Mouse (Mus musculus): ENCODE results near the gene Kif28.
A peak's percentile ranks its signal among the peaks of the same experiment; 100 is the strongest.
"Not testable (repeated sequence)": the region's sequence is repeated elsewhere in the genome, so short reads cannot be mapped to it uniquely, and the experiment has no call there.

The Kif28 gene

GRCm38 (mm10) chr1:179704150-179704549 is 40.9 kb downstream of the Kif28 start:
- no peak for DNase-seq (ENCODE audit: low spot score in 2 of 2)

- DNase-seq (ENCODE audit: low spot score in 2 of 2): no peak
Observed at GRCm38 (mm10) chr1:179689479-179689878, 55.6 kb downstream of the Kif28 start.

GRCm38 (mm10) chr1:179688914-179689313 is 56.2 kb downstream of the Kif28 start:
- DNase-seq (ENCODE audit: low spot score in 2 of 2): no peak

DNA sequence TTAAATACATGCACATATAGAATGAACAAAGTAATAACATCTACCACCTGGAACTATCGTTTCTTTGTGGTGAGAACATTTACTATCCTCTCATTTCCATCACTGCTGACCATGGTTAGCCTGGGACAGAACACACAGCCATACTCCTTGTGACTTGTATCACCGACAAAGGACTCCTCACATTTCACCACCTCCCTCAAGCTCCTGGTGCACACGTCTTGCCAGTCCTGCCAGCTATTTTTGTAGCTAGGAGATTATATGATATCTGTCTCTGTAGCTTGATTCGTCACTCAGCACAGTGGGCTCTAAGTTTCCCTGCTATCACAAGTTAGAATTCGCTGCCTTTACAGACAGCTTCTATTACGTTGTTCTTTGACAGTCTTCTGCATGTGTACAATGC is 56.7 kb downstream of the Kif28 start:
- no peak for DNase-seq (ENCODE audit: low spot score in 2 of 2)

GRCm38 (mm10) chr1:179687966-179688365 is 57.1 kb downstream of the Kif28 start:
- DNase-seq (ENCODE audit: low spot score in 2 of 2): no peak

DNA sequence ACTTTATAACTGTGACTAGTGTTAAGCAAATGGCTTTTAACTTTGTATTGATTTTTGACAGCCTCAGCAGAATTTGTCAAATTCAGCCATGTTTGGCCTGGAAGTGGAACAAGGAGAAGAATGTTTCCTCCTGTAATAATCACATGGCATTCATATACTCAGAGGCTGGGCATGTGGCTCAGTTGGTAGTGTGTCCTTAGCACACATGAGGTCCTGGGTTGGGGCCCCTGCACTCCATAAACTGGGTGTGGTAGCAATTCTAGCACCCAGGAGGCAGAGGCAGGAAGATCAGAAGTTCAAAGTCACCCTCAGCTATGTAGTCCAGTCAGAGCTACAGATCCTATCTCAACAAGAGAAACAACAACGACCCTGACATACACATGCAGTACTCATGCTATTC is 57.8 kb downstream of the Kif28 start:
- DNase-seq (ENCODE audit: low spot score in 2 of 2): no peak

GRCm38 (mm10) chr1:179686781-179687180 is 58.3 kb downstream of the Kif28 start:
- DNase-seq (ENCODE audit: low spot score in 2 of 2): no peak

- DNase-seq (ENCODE audit: low spot score in 2 of 2): no peak
Observed at GRCm38 (mm10) chr1:179686348-179686747, 58.7 kb downstream of the Kif28 start.

GRCm38 (mm10) chr1:179682753-179683152 is 62.3 kb downstream of the Kif28 start:
- DNase-seq (ENCODE audit: low spot score in 2 of 2): not testable (repeated sequence)

GRCm38 (mm10) chr1:179679326-179679725 is 65.7 kb downstream of the Kif28 start:
- DNase-seq (ENCODE audit: low spot score in 2 of 2): no peak

DNA sequence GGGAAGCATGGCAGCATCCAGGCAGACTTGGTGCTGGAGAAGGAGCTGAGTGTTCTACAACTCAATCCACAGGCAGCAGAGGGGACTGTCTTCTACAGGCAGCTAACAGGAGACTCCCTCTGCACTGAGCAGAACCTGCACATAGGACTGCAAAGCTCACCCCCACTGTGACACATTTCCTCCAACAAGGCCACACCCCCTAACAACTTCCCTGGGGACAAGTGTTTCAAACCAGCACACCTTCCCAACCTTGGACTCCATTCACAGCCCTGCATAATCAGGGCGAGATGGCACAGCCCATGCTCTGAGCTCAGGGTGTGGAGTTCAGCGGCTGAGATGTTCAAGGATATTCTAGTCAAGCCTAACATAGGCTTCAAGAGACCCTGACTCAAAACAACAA is 68.0 kb downstream of the Kif28 start:
- DNase-seq (ENCODE audit: low spot score in 2 of 2): no peak

GRCm38 (mm10) chr1:179674355-179674754 is 70.7 kb downstream of the Kif28 start:
- no peak for DNase-seq (ENCODE audit: low spot score in 2 of 2)

- DNase-seq (ENCODE audit: low spot score in 2 of 2): no peak
Observed at GRCm38 (mm10) chr1:179668836-179669537, 76.1 kb downstream of the Kif28 start.

- DNase-seq (ENCODE audit: low spot score in 2 of 2): peak; percentile 63 to 69
Observed at GRCm38 (mm10) chr1:179668013-179668805, 76.9 kb downstream of the Kif28 start, which contains the start of gene Sccpdh. TSS of gene Sccpdh (plus strand) at chr1:179668210.

DNA sequence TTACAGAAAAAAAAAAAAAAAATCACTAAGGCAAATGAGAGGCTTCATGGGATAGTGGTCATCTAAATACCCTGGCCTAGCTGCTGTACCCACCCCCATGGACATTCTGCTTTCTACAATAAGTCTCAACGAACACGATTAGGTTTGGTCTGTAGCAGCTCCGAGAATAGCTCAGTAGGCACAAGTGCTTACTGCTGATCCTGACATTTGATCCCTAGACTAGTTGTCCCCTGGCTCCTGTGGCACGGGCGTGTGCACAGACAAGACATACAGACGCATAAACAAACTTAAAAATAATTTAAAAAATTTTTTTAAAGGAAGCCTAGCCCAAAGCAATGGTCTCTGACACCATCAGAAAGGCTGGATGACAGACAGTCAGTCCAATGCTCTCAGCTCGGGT is 77.6 kb downstream of the Kif28 start:
- no peak for DNase-seq (ENCODE audit: low spot score in 2 of 2)

DNA sequence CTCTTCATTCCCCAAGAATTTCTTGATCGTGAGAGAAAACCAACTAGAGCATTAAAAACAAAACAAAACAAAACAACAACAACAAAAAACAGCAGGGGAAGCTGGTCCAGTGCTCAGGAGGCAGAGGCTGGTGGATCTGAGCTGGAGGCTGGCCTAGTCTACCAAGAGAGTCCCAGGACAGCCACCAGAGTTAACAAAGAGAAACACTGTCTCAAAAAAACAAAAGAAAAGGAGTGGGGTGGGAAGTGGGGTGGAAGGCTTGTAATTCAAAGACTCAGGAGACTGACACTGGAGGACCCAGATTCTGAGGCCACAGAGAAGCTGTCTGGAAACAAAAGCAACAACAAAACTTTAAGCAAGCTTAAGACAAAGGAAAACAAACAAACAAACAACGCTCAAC is 78.1 kb downstream of the Kif28 start:
- DNase-seq (ENCODE audit: low spot score in 2 of 2): no peak

GRCm38 (mm10) chr1:179664309-179664930 is 80.7 kb downstream of the Kif28 start:
- DNase-seq (ENCODE audit: low spot score in 2 of 2): no peak

GRCm38 (mm10) chr1:179663065-179663464 is 82.0 kb downstream of the Kif28 start:
- no peak for DNase-seq (ENCODE audit: low spot score in 2 of 2)

DNA sequence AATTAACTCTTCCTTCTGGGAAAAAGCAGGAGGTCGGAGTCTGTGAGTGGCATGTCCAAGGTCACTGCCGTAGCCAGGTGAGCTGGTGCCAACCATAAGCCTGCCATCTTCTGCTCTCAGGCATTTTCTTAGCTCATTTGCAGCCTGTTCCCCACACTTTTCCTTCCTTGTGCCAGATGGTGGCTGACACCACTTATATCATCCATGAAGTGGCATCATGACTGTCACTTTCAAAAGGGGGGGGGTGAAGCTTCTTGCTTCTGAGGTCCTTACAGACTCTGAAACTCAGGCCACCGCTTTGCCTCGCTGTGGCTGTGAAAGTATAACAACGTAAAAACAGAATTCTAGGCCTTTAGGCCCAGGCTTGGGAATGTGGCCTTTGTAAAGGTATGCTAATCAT is 93.8 kb downstream of the Kif28 start:
- no peak for DNase-seq (ENCODE audit: low spot score in 2 of 2)

DNA sequence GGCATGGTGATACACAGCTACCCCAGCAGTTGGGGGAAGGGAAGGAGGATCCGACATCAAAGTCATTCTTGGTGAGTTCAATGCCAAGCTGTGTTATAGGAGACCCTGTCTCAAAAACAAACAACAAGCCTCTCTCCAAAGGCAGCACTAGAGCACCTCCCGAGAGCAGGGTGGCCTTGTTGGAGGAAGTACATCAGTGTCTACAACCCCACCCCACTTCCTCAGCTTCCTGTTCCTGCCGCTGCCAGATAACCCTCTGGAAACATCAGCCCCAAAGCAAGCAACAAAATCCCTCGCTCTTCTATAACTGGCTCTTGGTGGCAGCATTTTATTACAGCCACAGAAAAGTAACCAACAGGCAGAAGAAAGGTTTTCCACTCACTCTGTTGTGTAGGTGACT is 94.8 kb downstream of the Kif28 start:
- no peak for DNase-seq (ENCODE audit: low spot score in 2 of 2)

DNA sequence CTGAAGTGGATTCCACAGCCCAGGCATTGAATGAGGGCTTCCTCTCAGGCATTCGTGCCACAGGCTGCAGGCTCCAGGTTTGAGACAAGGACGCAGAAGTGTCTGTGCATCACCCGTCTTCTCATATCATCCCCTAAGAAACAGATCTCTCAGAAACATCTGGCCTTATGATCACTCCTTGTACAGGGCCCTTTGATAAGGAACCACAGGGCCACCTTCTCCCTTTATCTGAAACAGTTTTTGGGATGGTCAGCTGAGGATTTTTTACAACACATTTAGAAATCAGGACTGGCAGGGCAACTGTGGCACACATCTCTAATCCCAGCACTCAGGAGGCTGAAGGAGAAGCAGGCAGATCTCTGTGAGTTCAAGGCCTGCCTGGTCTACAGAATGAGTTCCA is 95.7 kb downstream of the Kif28 start:
- no peak for DNase-seq (ENCODE audit: low spot score in 2 of 2)

GRCm38 (mm10) chr1:179648678-179649077 is 96.4 kb downstream of the Kif28 start:
- DNase-seq (ENCODE audit: low spot score in 2 of 2): not testable (repeated sequence)

GRCm38 (mm10) chr1:179645980-179646268 is 99.1 kb downstream of the Kif28 start:
- no peak for DNase-seq (ENCODE audit: low spot score in 2 of 2)

All from frontal cortex, postnatal 14 days (tissue).